Mouse (Mus musculus) midbrain, embryonic 10.5 days (tissue): ENCODE measurements at regions not wholly inside any gene's neighbourhood (a gene's known extent, or its start where the extent isn't known, plus 50 kb on each side); places are given as distances from the start of the nearest gene placed in this dataset.
"Not testable (repeated sequence)": the region's sequence is repeated elsewhere in the genome, so short reads cannot be mapped to it uniquely, and the experiment has no call there.

Experiments
- DNase-seq: peaks from one replicate; pipeline ENCODE4 v3.0.0-alpha.2; 2017; ENCODE audit warnings: low spot score
- H3K27ac ChIP-seq: fragments of 300-500 bp; sonication (generic); replicated peaks from 2 replicates; pipeline ENCODE4 v1.5.1; 2016; ENCODE audit warnings: mild to moderate bottlenecking
- H3K27me3 ChIP-seq: fragments of 300-500 bp; sonication (generic); 2 replicates; pipeline ENCODE4 v1.6.1; 2016; ENCODE audit warnings: low read depth, mild to moderate bottlenecking; ENCODE audit not compliant: poor library complexity, severe bottlenecking
- H3K36me3 ChIP-seq: fragments of 300-500 bp; sonication (generic); 2 replicates; pipeline ENCODE4 v1.6.1; 2016; ENCODE audit warnings: mild to moderate bottlenecking, moderate library complexity
- H3K4me1 ChIP-seq: fragments of 300-500 bp; sonication (generic); 2 replicates; pipeline ENCODE4 v1.6.1; 2016
- H3K4me3 ChIP-seq: fragments of 300-500 bp; sonication (generic); 2 replicates; pipeline ENCODE4 v1.5.1; 2016; ENCODE audit warnings: mild to moderate bottlenecking, moderate library complexity
- H3K9me3 ChIP-seq: fragments of 300-500 bp; sonication (generic); replicated peaks from 2 replicates; pipeline ENCODE4 v1.6.1; 2016; ENCODE audit warnings: mild to moderate bottlenecking
- WGBS: fragments of 180-500 bp; shearing (Covaris S2); methylation state at CpG from one replicate; pipeline ENCODE4 v1.1.7; 2016; 5-methylcytosine and 5-hydroxymethylcytosine counted together

DNA sequence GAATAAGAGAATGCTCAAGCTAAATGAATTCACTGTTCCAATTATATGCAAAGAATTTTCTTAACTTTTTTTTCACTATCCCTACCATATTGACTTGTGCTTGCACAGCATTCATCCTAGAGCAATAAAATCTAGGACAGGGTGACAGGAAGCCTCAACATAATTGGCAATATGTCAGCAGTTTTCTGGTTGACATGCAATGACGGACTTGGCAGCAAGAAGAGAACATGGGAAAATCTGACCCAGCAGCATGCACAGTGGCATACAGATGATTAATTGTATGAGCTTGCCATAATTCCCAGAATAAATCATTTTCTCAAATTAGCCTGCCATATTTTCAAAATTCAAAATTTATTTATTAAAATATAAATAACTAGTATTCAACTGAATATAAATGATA is 152.7 kb downstream of the Amy2a5 start:
- 78% methylated on average over 1 of the region's 1 CpGs for WGBS
- no peak overlapping the region for H3K27ac ChIP-seq
- no peak overlapping the region for H3K4me3 ChIP-seq
- H3K4me1 ChIP-seq = no peaks in the 10 kb centered on the region
- DNase-seq = no peak
- no peaks in the 10 kb centered on the region for H3K9me3 ChIP-seq
- no peaks in the 10 kb centered on the region for H3K36me3 ChIP-seq
- no peaks in the 10 kb centered on the region for H3K27me3 ChIP-seq

DNA sequence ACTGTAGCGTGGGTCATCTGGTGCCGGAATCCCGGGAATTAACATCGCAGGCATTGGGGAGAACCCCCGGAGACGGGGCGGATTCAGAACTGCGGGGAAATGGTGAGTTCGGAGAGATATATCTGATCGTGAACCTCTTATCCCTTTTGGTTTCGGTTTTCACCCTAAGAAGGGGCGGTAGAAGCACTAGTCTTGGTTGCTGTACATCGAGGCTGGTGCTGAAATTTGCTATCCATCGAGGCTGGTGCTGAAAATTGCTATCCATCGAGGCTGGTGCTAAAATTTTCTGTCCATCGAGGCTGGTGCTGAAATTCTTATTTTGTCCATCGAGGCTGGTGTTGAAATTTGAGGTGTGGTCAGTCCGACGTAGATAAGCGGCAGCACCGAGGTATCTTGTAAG is 167.8 kb downstream of the Amy2a5 start:
- WGBS = 84% methylated on average over 21 of the region's 21 CpGs
- H3K9me3 ChIP-seq = peaks cover 12% of the 10 kb centered on the region; the same call in 1 of the 2 replicates
- H3K36me3 ChIP-seq, H3K27ac ChIP-seq, H3K27me3 ChIP-seq, H3K4me1 ChIP-seq, DNase-seq, H3K4me3 ChIP-seq: not testable (repeated sequence)

DNA sequence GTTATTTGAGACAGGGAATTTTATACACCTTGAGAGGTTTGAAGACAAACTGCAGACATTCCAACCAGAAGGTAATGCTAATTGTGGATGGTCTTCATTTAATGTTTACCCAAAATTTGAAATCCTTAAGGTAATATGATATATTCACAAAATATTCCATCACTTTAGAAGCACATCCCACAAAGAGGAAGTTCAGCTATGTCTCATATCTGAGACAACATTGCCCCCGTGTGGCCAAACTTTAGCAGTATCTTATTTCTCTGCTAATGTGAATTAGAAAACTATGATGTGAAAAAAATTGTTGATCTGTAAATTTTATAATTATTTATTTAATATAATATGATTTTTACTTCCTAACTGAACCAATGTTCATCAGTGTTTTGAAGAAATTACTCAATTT is 177.9 kb downstream of the Amy2a5 start:
- no peaks in the 10 kb centered on the region for H3K36me3 ChIP-seq
- H3K9me3 ChIP-seq = no peaks in the 10 kb centered on the region
- H3K4me1 ChIP-seq = no peaks in the 10 kb centered on the region
- 0% methylated on average over 1 of the region's 1 CpGs for WGBS
- DNase-seq = peak; percentile 37
- no peak overlapping the region for H3K27ac ChIP-seq
- no peak overlapping the region for H3K4me3 ChIP-seq
- H3K27me3 ChIP-seq = no peaks in the 10 kb centered on the region
